Mouse (Mus musculus) neural tube, embryonic 10.5 days (tissue): ENCODE data around the gene Olfr844.

Experiments used
- DNase-seq: peaks from one replicate; pipeline ENCODE4 v3.0.0-alpha.2; 2017; ENCODE audit warnings: low spot score; ENCODE audit errors: extremely low spot score

The Olfr844 gene

DNA sequence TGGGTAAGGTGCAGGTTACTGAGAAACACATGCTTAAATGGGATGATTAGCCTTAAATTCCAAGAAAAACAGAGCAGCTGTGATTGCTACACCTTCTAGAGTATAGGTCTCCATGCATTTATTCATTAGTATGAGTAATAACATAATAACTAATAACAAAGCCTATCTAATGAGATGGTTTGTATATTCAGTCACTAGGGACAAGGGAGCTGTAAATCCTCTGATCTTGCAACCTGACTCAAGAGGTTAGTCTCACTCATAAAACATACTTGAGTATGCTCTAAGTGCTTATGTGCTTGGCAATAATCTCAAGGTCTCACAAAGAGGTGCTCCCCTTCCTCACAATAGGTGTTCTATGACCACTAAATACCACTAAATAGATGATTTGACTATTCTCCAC lies at the start of gene Olfr844:
Olfr844 (plus strand) TSS at position 301 of the 400 bp plus-strand sequence.
- DNase-seq: no peak

DNA sequence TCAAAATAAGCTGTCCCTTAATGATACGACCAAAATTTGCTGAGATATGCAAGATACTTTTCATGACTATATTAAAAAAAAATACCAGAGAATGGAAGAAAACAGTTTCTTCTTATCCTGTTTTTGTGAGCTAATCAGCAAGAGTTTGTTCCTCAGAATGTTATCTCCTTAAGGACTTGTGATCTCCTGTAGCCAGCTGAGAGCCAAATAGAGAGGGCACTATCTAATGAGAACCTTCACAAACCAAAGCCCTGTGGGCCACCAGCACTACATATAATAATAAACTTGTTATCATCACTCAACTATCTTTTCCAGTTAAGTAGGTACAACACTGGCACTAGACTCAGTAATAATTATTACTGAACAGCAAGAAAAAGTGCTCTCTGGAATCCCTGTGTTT lies 20.0 kb downstream of the Olfr844 start, which contains the start of gene Olfr845:
Olfr845 (plus strand) TSS at position 301 of the 400 bp plus-strand sequence.
- no peak for DNase-seq

DNA sequence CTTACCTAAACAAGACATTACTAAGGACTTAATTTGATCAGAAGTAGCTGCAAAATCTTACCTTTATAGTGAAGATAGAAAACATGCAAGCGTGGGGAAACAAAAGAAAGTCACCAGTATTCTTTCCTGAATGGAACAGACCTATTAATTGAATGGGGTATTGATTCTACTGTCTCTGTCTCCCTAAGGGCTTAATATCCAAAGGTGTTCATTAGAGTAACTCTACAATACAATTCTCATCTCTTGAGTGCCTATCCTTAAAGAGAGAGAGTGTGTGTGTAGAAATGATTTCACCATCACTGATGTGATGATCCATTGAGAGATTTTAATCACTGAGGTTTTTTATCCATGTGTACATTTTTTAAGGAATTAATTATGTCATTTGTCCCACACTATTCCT lies 47.8 kb downstream of the Olfr844 start, which contains the start of gene Olfr846:
Olfr846 (minus strand) TSS at position 101 of the 400 bp plus-strand sequence.
- no peak for DNase-seq
